Mouse (Mus musculus): ENCODE results near the gene Ccl5.

Ccl5 gene

DNA sequence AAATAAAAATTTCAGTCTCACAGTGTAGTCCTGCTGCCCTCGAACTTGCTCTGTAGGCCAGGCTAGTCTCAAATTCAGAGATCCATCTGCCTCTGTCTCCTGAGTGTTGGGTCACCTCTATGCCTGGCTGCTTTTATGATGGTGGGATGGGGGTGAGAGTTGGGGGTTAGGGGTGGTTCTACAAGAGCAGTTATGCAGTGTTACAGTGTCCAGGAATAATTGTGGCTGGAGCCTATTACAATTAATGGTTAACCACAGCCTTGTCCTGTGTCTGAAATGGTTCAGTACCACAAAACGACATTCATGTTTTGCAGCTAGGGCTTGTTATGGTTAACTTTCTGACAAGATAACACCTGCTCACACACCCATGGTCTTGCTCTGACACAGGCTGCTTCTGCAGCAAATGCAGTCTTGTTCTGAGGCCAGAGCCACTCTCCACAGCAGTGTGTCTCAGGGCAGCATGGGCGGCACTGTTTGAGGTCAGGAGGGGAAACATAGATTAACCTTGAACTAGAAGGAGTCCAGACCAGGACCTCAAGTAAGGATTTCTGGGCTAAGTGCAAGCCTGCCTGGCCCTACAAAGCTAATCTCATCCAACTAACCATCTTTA lies 8.5 kb upstream of the Ccl5 start:
- DNase-seq: no peak

DNA sequence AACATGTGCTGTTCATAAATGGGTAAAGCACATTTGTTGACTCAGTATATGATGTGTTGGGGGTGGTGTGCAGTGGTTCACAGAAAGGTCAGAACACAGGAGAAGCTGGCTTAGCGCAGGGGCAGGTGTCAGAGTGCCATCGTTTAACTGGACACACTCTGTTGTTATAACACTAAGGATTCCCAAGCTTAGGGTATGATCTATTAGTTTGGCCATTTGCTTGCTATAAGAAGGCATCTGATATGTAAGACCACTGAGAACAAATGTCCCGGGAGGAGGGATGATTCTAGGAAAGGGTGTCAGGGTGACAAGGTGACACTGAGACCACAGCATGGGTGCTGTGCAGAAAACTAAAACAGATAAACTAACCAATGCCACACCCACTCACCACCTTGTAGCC lies 6.5 kb upstream of the Ccl5 start:
- no peak for DNase-seq

DNA sequence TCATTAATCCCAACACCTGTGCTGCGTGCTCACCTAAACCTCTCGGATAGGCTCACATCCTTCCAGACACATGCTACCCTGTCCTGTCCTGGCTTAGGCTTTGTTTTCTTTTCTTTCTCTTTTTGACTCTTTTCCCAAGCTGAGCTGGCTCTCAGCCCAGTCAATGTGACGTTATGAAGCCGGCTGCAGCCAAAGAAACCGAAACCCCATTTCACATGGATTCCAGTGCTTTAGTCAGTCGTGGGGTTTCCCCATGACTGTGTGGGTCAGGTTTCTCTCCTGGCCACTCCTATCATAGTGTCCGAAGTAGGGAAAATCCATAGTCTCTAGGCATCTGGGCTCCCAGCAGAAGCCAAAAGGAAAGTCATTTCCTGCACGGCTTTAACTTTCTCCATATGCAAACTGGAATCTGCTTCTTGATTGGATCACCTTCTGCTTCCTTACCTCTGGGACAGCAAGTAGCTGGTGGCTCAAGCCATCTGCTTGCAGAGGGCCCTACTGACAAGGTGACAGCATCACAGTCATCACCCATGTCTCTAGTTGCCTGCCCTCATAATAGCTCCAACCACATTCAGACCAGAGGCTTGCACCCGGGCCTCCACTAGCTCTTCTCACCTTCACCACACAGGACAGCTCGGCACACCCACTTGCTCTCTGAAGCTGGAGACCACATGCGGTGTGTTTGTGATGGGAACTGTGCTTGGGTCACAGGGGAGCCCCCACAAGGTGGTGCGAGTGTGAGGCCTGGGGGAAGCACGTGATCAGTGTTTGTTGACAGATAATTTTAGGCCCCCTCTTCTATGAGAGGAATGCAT lies 4.5 kb upstream of the Ccl5 start:
- no peak for DNase-seq

DNA sequence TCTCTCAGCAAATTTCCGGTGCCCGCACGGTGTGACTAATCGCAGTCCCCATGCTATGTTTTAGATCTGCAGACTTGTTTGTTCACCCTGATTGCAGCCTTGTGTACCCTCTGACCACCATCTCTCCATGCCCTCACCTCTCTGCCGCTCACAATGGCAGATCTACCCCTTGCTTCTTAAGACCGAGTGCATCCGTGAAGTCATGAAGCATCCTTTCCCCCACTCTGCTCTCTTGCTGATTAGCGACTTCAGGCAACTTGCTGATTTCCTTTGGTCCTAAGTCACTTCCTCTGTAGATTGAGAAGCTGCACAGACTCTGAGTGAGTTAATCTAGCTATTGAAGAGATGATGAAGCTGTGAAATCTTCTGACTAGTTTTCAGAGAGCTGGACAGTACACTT lies 3.8 kb upstream of the Ccl5 start:
- DNase-seq: no peak

DNA sequence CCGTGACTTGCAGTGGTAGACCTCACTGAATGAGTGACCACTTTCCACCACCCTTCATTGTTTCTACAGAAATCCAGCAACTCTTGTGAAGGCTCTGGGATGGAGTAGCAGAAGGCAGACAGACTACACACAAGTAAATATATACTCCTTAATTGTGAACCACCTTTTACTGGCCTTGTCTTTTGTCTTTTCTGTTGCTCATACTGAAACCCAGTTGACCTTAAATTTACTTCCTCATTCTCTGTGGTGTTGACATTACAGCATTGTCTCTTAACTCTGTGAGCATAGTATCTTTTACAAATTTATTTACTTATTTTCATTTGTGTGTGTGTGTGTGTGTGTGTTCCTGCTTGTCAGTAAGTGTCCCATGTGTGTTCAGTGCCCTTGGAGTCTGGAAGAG lies 2.9 kb upstream of the Ccl5 start:
- DNase-seq: no peak

DNA sequence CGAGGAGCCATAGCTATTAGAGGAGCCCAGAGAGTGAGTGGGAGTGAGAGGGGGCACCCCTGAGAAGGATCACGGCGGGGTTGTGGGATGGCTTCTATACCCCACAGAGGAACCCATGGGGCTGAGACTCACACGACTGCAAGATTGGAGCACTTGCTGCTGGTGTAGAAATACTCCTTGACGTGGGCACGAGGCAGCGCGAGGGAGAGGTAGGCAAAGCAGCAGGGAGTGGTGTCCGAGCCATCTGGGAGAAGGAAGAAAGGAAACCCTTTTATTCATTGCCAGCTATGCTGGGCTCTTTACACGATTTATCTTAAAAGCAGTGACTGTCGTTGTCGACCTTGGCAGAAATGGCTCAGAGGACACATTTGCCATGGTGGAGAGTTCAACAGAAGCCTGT lies 1.3 kb downstream of the Ccl5 start:
- no peak for DNase-seq

DNA sequence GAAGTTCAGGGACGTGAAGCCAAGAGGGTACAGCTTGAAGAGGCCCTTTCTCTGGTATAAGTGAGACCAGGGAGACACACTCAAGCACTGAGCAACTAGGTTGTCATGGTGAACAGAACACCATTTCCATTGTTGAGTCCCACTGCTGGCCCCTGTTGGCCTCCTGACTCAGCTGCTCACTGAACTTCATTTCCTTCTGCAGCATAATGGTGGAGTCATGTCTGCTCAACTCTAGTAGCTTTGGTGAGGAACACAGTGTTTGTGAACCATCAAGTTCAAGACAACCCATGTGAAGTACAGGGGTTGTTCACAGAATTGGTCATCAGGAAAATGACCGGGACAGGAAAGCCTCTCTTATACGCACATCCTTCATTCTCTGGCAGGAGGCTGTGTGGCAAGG lies 8.2 kb downstream of the Ccl5 start, which contains the start of gene Heatr9:
Gene Heatr9 (minus strand): TSS at position 101 of the 400 bp plus-strand sequence.
- no peak for DNase-seq

DNA sequence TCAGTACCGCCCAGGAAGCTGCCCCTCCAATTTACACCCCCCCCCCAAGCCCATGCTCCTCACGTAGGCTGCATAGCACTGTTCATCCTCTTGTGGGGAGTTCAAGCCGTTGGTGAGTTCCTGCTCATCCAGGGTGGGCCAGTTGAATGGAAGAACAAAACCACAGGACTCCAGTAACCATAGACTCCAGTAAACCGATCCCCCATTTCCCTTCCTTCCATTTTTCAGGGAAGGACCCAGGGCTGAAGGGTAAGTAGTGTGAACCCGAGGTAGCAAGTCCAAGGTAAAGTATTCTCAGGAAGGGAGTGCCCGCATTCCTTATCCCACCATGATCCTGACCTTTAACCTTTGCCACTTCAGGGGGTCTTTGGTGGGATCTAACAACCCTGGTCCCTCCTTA lies 11.9 kb downstream of the Ccl5 start:
- DNase-seq: no peak

DNA sequence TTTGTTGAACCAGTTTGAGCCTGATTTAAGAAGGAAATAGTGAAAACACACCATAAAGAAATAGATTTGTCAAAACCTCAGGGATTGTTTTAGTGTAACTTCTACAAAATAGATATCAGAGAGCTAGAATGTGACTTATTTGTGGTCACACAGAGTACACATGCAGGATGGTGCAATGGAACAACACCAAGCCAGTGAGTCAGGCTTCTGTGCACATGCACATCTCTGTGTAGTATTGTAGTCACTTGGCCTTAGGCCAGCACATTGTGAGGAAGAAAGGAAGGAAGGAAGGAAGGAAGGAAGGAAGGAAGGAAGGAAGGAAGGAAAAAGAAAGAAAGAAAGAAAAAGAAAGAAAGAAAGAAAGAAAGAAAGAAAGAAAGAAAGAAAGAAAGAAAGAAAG lies 13.2 kb downstream of the Ccl5 start:
- no peak for DNase-seq

DNA sequence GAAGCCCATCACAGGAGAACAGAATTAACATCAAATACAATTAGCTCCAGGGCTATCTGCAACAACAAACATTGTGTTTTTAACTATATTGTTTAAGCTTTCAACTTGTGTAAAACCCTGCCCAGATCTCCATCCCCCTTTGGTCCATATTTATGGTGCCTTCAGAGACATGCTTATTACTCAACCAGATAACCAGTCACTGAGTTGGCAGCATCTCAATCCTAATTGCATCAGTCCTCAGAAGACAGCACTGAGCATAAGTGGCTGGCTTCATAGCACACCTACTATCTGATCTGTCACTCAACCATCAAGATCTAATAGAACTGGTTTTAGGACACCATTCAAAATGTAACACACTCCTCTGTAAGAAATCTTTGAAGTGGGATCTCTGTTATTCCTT lies 20.8 kb downstream of the Ccl5 start:
- no peak for DNase-seq

DNA sequence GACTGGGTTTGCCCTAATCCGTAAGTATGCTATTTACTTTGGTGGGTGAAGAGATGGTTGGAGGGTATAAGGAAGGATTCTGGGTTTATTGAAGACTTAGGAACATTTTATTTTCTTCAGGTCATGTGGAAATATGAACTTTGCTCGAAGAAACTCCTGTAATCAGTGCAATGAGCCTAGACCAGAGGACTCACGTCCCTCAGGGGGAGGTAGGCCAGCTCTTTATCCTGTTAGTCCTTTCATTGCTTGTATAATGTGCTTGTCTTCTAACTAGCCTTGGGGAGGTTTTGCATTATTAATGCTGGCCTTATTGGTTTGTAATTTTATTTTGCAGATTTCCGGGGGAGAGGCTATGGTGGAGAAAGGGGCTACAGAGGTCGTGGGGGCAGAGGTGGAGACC lies 26.0 kb downstream of the Ccl5 start:
- no peak for DNase-seq

DNA sequence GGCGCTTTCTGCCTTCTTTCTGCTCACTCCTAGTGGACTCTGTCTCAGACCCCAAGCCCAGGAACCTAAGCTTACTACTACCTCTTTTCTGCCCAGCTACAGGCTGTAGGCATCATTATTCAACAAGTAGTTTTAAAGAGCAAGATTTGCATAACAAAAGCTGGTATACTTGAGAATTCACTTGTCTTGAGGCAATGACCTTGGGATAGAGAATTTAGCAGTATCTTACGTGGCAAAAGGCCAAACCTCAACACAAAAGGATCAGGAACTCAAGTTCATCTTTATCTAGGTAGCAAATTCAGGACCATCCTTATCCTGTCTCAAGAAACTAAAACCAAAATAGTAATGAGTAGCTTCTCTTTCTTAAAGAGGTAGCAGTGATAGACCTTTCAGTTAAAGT lies 34.7 kb downstream of the Ccl5 start:
- no peak for DNase-seq

DNA sequence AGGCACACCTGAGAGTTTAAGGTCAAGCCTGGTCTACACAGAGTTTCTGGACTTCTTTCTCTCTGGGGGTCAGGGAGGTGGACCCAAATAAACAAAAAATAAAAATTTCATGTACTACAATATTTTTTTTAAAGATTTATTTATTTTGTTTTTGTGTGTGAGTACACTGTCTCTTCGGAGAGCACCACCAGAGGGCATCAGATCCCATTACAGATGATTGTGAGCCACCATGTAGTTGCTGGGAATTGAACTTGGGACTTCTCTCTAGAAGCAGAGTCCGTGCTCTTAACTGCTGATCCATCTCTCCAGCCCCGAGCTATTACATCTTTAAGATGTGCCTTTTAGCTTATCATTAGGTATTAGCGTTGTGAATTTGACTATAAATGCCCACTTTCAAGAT lies 38.8 kb downstream of the Ccl5 start:
- DNase-seq: no peak

Measured in thymus, postnatal 36 days (tissue).